Mouse (Mus musculus): ENCODE data around the gene Vmn1r49. TPM values are rescaled to one million over a fixed set of nuclear protein-coding genes. Genes with fewer than 3 reads are reported as not detected.
"Not testable (repeated sequence)": the region's sequence is repeated elsewhere in the genome, so short reads cannot be mapped to it uniquely, and the experiment has no call there.

Vmn1r49 gene
- polyA plus RNA-seq (2016; fragmentation: Nextera tagmentation; extraction: Ambion mirVana) = not detected in 2 replicates

DNA sequence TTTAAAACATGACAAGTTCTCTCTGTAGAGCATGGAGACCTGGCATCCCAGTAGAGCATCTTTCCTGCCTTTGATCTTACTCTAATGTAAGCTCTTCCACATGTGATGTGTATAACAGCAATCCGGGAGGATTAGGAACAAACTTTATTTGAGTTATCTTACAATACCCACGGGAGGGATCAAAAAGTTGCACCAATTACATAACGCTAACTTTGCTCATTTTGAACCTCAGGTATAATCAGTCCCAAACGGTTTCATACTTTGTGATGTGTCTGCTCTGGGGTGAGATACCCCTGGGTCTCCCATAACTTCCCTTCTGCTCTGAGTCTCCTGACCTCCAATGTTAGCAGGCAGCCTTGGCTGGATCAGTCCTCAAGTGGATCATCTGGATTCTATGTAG lies at the start of gene Vmn1r49:
Gene Vmn1r49 (minus strand): TSS at position 101 of the 400 bp plus-strand sequence.
- no peak within 1 kb of the TSS for H3K27ac ChIP-seq (replicated peaks)
- H3K9me3 ChIP-seq = 0 out of 2 replicates have a peak, but pooled peaks cover 18% of the 10 kb centered on the region
- 85% methylated on average over 4 of the region's 4 CpGs for WGBS
- H3K4me3 ChIP-seq = no peak within 1 kb of the TSS
- no peaks in the 10 kb centered on the region for H3K27me3 ChIP-seq
- no peak for ATAC-seq (ENCODE audit: low FRiP score, low read depth)
- H3K36me3 ChIP-seq = no peaks in the 10 kb centered on the region
- no peaks in the 10 kb centered on the region for H3K4me1 ChIP-seq
- no peak within 1 kb of the TSS for H3K4me2 ChIP-seq (replicated peaks)
- no peak within 1 kb of the TSS for H3K9ac ChIP-seq (replicated peaks)

DNA sequence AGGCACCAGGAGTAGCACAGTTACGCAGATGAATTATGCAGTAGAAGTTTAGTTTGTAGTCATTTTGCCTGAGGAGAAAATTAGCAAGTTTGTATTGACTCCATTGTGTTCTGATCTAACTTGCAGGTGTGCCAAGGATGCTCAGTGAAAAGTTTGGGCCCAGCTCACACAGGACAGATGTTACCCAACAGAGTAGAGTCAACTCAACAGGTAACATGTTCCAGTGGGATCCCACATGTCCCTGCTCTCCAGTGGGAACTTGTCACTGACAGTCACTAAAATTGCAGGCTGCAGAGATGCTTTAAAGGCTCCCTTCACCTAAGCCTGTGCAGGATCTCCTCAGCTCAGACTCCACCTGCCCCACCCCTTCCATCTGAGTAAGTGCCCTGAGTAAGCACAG lies 44.0 kb upstream of the Vmn1r49 start, which contains the start of gene Vmn1r51:
Gene Vmn1r51 (plus strand): TSS at position 301 of the 400 bp plus-strand sequence.
- H3K9ac ChIP-seq (replicated peaks); H3K36me3 ChIP-seq; H3K9me3 ChIP-seq; H3K4me3 ChIP-seq; H3K4me2 ChIP-seq (replicated peaks); ATAC-seq (ENCODE audit: low FRiP score, low read depth); H3K27me3 ChIP-seq; H3K4me1 ChIP-seq; H3K27ac ChIP-seq (replicated peaks): not testable (repeated sequence)
- WGBS = 88% methylated on average over 1 of the region's 1 CpGs

DNA sequence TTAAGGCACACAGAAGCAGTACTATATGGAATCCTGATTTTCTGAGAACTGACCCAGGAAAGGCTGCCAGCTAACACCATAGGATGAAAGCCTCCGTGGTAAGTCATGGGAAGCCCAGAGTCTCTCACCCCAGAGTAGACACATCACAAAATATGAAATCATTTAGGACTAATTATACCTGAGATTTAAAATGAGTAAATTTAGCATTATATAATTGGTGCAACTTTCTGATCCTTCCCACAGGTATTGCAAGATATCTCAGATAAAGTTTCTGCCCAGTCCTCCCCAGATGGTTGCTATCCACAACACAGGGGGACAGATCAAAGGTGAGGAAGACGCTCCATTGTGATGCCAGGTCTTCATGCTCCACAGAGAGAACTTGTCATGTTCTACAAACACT lies 22.8 kb upstream of the Vmn1r49 start, which contains the start of gene Vmn1r50:
Gene Vmn1r50 (plus strand): TSS at position 301 of the 400 bp plus-strand sequence.
- Histone ChIP-seq H3K4me3 (no peak within 1 kb of the TSS), H3K27ac (replicated peaks) (no peak within 1 kb of the TSS), H3K36me3 (no peaks in the 10 kb centered on the region), H3K9me3 (peaks cover 7% of the 10 kb centered on the region), H3K4me2 (replicated peaks) (no peak within 1 kb of the TSS), H3K4me1 (no peaks in the 10 kb centered on the region), H3K27me3 (no peaks in the 10 kb centered on the region), H3K9ac (replicated peaks) (no peak within 1 kb of the TSS)
- ATAC-seq (ENCODE audit: low FRiP score, low read depth) = no peak
- WGBS = 66% methylated on average over 2 of the region's 2 CpGs

DNA sequence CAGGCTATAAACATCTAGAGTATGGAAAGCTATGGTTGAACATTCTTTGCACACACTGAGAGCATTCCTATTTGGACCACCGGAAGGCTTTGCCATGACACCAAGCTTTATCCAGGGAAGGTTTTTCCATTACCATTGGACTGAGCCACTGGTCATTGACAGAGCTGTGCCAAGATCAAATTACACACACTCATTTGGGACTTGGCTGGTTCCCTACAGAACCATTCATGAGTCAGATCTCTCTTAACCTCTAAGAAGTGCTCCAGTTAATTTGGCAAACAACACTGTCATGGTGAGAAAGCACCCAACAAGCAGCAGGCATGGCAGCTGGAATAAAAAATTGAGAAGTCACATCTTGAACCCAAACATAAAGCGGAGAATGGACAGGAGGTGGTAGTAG lies 22.3 kb upstream of the Vmn1r49 start:
- H3K4me3 ChIP-seq = no peak overlapping the region
- WGBS = 86% methylated on average over 2 of the region's 2 CpGs
- H3K9ac ChIP-seq (replicated peaks) = no peak overlapping the region
- H3K27me3 ChIP-seq = no peaks in the 10 kb centered on the region
- peaks cover 11% of the 10 kb centered on the region for H3K9me3 ChIP-seq
- H3K36me3 ChIP-seq = no peaks in the 10 kb centered on the region
- no peak for ATAC-seq (ENCODE audit: low FRiP score, low read depth)
- H3K4me1 ChIP-seq = no peaks in the 10 kb centered on the region
- H3K4me2 ChIP-seq (replicated peaks) = no peak overlapping the region
- H3K27ac ChIP-seq (replicated peaks) = no peak overlapping the region

DNA sequence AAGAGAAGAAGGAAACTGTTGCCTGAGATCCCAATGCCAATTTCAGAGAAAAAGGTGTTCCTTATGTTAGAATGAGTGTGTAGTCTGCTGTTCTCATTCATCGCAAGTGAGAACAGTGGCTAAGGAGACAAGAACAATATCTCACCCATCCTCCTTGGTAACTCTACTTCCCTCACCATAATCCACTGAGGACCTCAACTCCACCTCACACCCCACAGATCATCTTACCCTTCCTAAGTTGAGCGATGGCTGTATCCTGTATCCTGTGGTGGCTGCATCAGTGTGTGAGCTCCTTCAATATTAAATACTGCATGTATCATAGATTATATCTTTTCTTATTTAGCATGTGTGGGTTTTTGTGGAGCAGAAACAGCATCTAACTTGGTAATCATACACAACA lies 41.6 kb downstream of the Vmn1r49 start, which contains the start of gene Vmn1r48:
Gene Vmn1r48 (minus strand): TSS at position 101 of the 400 bp plus-strand sequence.
- H3K4me3 ChIP-seq; H3K9ac ChIP-seq (replicated peaks); ATAC-seq (ENCODE audit: low FRiP score, low read depth); H3K4me2 ChIP-seq (replicated peaks); H3K9me3 ChIP-seq; H3K27me3 ChIP-seq; H3K36me3 ChIP-seq; H3K4me1 ChIP-seq; H3K27ac ChIP-seq (replicated peaks): not testable (repeated sequence)
- WGBS = no CpG with 5 or more reads among the region's 2 CpGs

Other genes starting within 250 kb of the Vmn1r49 start
- gene Vmn1r42, start 202.1 kb downstream of the Vmn1r49 start, polyA plus RNA-seq (2016; fragmentation: Nextera tagmentation; extraction: Ambion mirVana) = not detected in 2 replicates
- gene Vmn1r43, start 202.1 kb downstream of the Vmn1r49 start, polyA plus RNA-seq (2016; fragmentation: Nextera tagmentation; extraction: Ambion mirVana) = not detected in 2 replicates
- not detected in 2 replicates for gene Vmn1r44, start 194.8 kb downstream of the Vmn1r49 start, polyA plus RNA-seq (2016; fragmentation: Nextera tagmentation; extraction: Ambion mirVana)
- not detected in 2 replicates for gene Vmn1r45, start 137.9 kb downstream of the Vmn1r49 start, polyA plus RNA-seq (2016; fragmentation: Nextera tagmentation; extraction: Ambion mirVana)
- not detected in 2 replicates for gene Vmn1r46, start 109.2 kb downstream of the Vmn1r49 start, polyA plus RNA-seq (2016; fragmentation: Nextera tagmentation; extraction: Ambion mirVana)
- not detected in 2 replicates for gene Vmn1r47, start 62.4 kb downstream of the Vmn1r49 start, polyA plus RNA-seq (2016; fragmentation: Nextera tagmentation; extraction: Ambion mirVana)
- gene Vmn1r48, start 41.7 kb downstream of the Vmn1r49 start, polyA plus RNA-seq (2016; fragmentation: Nextera tagmentation; extraction: Ambion mirVana) = not detected in 2 replicates
- gene Vmn1r50, start 22.9 kb upstream of the Vmn1r49 start, polyA plus RNA-seq (2016; fragmentation: Nextera tagmentation; extraction: Ambion mirVana) = not detected in 2 replicates
- gene Vmn1r51, start 44.1 kb upstream of the Vmn1r49 start, polyA plus RNA-seq (2016; fragmentation: Nextera tagmentation; extraction: Ambion mirVana) = not detected in 2 replicates
- gene Vmn1r52, start 96.3 kb upstream of the Vmn1r49 start, polyA plus RNA-seq (2016; fragmentation: Nextera tagmentation; extraction: Ambion mirVana) = not detected in 2 replicates
- not detected in 2 replicates for gene V1ra8, start 124.3 kb upstream of the Vmn1r49 start, polyA plus RNA-seq (2016; fragmentation: Nextera tagmentation; extraction: Ambion mirVana)
- gene Vmn1r53, start 145.9 kb upstream of the Vmn1r49 start, polyA plus RNA-seq (2016; fragmentation: Nextera tagmentation; extraction: Ambion mirVana) = not detected in 2 replicates
- gene Vmn1r54, start 167.8 kb upstream of the Vmn1r49 start, polyA plus RNA-seq (2016; fragmentation: Nextera tagmentation; extraction: Ambion mirVana) = not detected in 2 replicates
- not detected in 2 replicates for gene BC048671, start 222.7 kb upstream of the Vmn1r49 start, polyA plus RNA-seq (2016; fragmentation: Nextera tagmentation; extraction: Ambion mirVana)
- gene Chst13, start 246.7 kb upstream of the Vmn1r49 start, polyA plus RNA-seq (2016; fragmentation: Nextera tagmentation; extraction: Ambion mirVana) = not detected in 2 replicates